ENCODE assay signal across 31 mouse cellular contexts in genomic region chr7:101138819-101139218, GRCm38 (mm10).
"Had no signal": no experiment of that assay in that cellular context is flagged by ENCODE, and none has a peak within 500 bp of the region (broad histone marks: within the 10 kb centered on the region; RNA-seq: fewer than 3 reads in every experiment).

No protein-coding gene starts in this region.

- H3K9me3 ChIP-seq: limb, embryonic 10.5 days; limb, embryonic 12.5 days; limb, embryonic 13.5 days; limb, embryonic 15.5 days; liver, embryonic 12.5 days; liver, embryonic 13.5 days; liver, embryonic 15.5 days; lung, embryonic 15.5 days; megakaryocyte, embryonic 14.5 days; midbrain, embryonic 10.5 days; midbrain, embryonic 12.5 days; midbrain, embryonic 13.5 days; midbrain, embryonic 15.5 days had no signal

- H3K27ac ChIP-seq: limb, embryonic 10.5 days; limb, embryonic 12.5 days; limb, embryonic 13.5 days; limb, embryonic 15.5 days; liver, embryonic 12.5 days; liver, embryonic 13.5 days; liver, embryonic 14.5 days; liver, embryonic 15.5 days; lung, embryonic 15.5 days; macrophage; midbrain, embryonic 10.5 days; midbrain, embryonic 12.5 days; midbrain, embryonic 13.5 days; midbrain, embryonic 15.5 days had no signal

- H3K4me1 ChIP-seq: limb, embryonic 10.5 days; limb, embryonic 12.5 days; limb, embryonic 15.5 days; midbrain, embryonic 10.5 days; midbrain, embryonic 12.5 days; midbrain, embryonic 13.5 days; midbrain, embryonic 15.5 days had no signal

- H3K9ac ChIP-seq: limb, embryonic 12.5 days; limb, embryonic 13.5 days; limb, embryonic 15.5 days; liver, embryonic 12.5 days; liver, embryonic 13.5 days; liver, embryonic 14.5 days; liver, embryonic 15.5 days; liver, postnatal 0 days; lung, embryonic 14.5 days; lung, embryonic 15.5 days; midbrain, embryonic 12.5 days; midbrain, embryonic 13.5 days; midbrain, embryonic 15.5 days had no signal

- H3K4me3 ChIP-seq: limb, embryonic 10.5 days; limb, embryonic 12.5 days; limb, embryonic 13.5 days; limb, embryonic 15.5 days; liver, embryonic 12.5 days; liver, embryonic 13.5 days; liver, embryonic 15.5 days; lung, embryonic 15.5 days; megakaryocyte, embryonic 14.5 days; midbrain, embryonic 10.5 days; midbrain, embryonic 12.5 days; midbrain, embryonic 13.5 days; midbrain, embryonic 15.5 days; myocyte had no signal

- ATAC-seq: liver, embryonic 12.5 days; liver, postnatal 0 days; lung, postnatal 0 days; midbrain, embryonic 13.5 days; midbrain, embryonic 15.5 days; midbrain, embryonic 16.5 days had no signal

- DNase-seq: left cerebral cortex, postnatal 4 days; liver; liver, embryonic 13.5 days; liver, postnatal 0 days; lung, adult 18-20 months; lung, adult 2 months; lung, embryonic 14.5 days; lung, postnatal 10 days; lung, postnatal 14 days; lung, postnatal 36 days; lung, postnatal 4 days; midbrain, embryonic 14.5 days had no signal

- H3K27me3 ChIP-seq: limb, embryonic 12.5 days; limb, embryonic 13.5 days; limb, embryonic 15.5 days; liver, embryonic 12.5 days; liver, embryonic 13.5 days; liver, embryonic 15.5 days; lung, embryonic 15.5 days; megakaryocyte, embryonic 14.5 days; midbrain, embryonic 12.5 days; midbrain, embryonic 13.5 days; midbrain, embryonic 15.5 days had no signal

- H3K4me2 ChIP-seq: limb, embryonic 12.5 days; limb, embryonic 13.5 days; limb, embryonic 15.5 days; liver, embryonic 11.5 days; liver, embryonic 12.5 days; liver, embryonic 13.5 days; liver, embryonic 15.5 days; lung, embryonic 14.5 days; lung, embryonic 15.5 days; midbrain, embryonic 11.5 days; midbrain, embryonic 12.5 days; midbrain, embryonic 13.5 days; midbrain, embryonic 15.5 days had no signal
